Mouse (Mus musculus) spleen, adult 2 months (tissue): ENCODE measurements around the gene Cnpy4. TPM values are rescaled to one million over a fixed set of nuclear protein-coding genes. Genes with fewer than 3 reads are reported as not detected.

Experiments
- DNase-seq, 2 experiments: peaks; one replicate each; pipeline versions ENCODE4 v3.0.0 to v3.0.0-alpha.2; 2012 to 2021; ENCODE audit warnings: low spot score in 2 of 2, low read depth in 1 of 2
- H3K27ac ChIP-seq: fragments of 200-500 bp; 2 replicates; pipeline ENCODE4 v1.5.1; 2012; ENCODE audit warnings: low read length, inconsistent platforms; ENCODE audit not compliant: insufficient read depth
- H3K27me3 ChIP-seq: fragments of 200-500 bp; 2 replicates; pipeline ENCODE4 v1.6.1; 2012; ENCODE audit warnings: mild to moderate bottlenecking, moderate library complexity, low read length, inconsistent platforms; ENCODE audit not compliant: control insufficient read depth, insufficient read depth
- H3K36me3 ChIP-seq: fragments of 200-500 bp; 2 replicates; pipeline ENCODE4 v1.6.1; 2012; ENCODE audit warnings: mild to moderate bottlenecking, low read length, inconsistent platforms; ENCODE audit not compliant: control insufficient read depth, insufficient read depth
- H3K4me1 ChIP-seq: fragments of 200-500 bp; 2 replicates; pipeline ENCODE4 v1.6.1; 2011; ENCODE audit warnings: inconsistent platforms; ENCODE audit not compliant: control insufficient read depth, insufficient read depth, insufficient read length
- H3K4me3 ChIP-seq: fragments of 200-500 bp; 2 replicates; pipeline ENCODE4 v1.5.1; 2011; ENCODE audit warnings: mild to moderate bottlenecking, inconsistent platforms; ENCODE audit not compliant: insufficient read depth, insufficient read length; ENCODE audit errors: extremely low read depth
- CTCF ChIP-seq: fragments of 200-500 bp; IDR thresholded peaks from 2 replicates; pipeline ENCODE4 v1.5.1; 2011; ENCODE audit warnings: mild to moderate bottlenecking, inconsistent platforms; ENCODE audit not compliant: insufficient read depth, insufficient read length, insufficient replicate concordance; ENCODE audit errors: extremely low read depth
- POLR2A ChIP-seq: fragments of 200-500 bp; IDR thresholded peaks from 2 replicates; pipeline ENCODE4 v1.6.1; 2011; ENCODE audit warnings: low read depth, low read length, inconsistent platforms
- WGBS: fragments of 180-500 bp; shearing (Covaris S2); methylation state at CpG from one replicate; pipeline ENCODE4 v1.1.7; 2018; 5-methylcytosine and 5-hydroxymethylcytosine counted together
- polyA plus RNA-seq: library from polyadenylated mRNA; depleted of rRNA; stranded (reverse); fragments of >200 nt; gene quantifications from 2 replicates; pipeline ENCODE4 v1.2.3, GENCODE M21; 2012; rRNA removed

The Cnpy4 gene
- polyA plus RNA-seq, result 2.9 and 4.3 TPM in 2 replicates

DNA sequence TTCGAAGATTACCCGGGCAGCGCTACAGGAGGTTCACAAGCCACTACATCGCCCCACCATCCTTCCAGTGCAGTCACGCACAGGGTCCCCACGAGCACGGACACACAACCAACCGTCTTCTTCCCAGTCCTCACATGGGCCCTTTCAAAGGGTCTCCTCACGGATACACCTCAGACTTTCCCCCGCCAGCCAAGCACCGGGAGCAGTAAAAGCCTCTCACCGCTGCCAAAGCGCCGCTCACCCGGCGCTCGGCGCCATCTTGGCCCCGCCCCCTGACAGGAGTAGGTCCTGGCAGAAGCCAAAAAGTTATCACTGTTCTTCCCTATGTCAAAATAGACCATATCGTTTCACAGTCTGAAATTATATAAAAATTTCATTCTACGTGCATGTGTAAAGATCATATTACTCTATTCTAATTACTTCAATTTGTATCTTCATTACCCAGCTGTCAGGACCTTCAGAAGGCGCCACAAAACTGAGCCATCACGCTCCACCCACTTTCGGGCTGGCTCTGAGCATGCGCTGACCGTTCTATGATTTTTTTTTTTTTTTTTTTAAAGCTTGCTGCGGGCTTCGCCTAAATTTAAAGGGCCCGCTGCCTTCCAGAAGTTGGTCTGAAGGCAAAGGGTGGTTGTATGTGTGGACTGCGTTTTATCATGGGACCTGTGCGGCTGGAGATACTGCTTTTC lies at the start of gene Cnpy4, which contains the start of gene Taf6:
Gene Cnpy4 (plus strand): TSS at position 536 of the 689 bp plus-strand sequence.
Gene Taf6 (minus strand): TSS at position 502 of the 689 bp plus-strand sequence.
- Histone ChIP-seq H3K36me3 (peaks cover 11% of the 10 kb centered on the region), H3K27ac (peak within 1 kb of the TSS; percentile 79), H3K27me3 (no peaks in the 10 kb centered on the region), H3K4me1 (no peaks in the 10 kb centered on the region), H3K4me3 (peak within 1 kb of the TSS; percentile 98)
- WGBS, result under 1% methylated on average over 31 of the region's 31 CpGs
- TF ChIP-seq POLR2A (peak; percentile 90), CTCF (no peak)
- DNase-seq, result peak; percentile 77 to 88

DNA sequence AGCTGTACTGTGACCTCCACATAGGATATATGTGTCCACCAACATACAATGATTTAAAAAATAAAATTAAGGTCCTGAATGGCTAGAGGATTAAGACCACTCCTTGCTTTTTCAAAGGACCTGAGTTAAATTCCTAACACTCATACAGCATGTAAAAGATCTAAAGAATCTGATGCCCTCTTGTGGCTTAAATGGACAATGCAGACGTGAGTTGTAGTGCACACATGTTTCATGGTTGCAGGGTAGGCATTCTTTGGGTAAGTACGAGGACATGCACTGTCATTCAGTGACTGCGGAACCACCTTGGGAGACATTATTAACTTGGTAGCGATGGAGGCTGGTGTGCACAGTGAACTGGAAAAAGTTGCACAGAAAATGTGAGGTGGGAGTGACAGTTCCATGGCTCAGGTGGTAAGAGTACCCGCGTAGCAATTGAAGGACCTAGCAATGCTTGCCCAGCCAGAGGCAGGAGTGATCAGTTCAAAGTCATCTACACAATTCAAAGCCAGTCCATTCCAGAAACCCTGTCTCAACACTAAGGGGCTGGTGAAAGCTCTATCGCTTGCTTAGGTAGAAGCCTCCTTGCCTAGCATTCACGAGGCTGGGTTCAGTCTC lies 49.2 kb upstream of the Cnpy4 start:
- Histone ChIP-seq H3K4me3 (no peak overlapping the region), H3K36me3 (peaks cover 5% of the 10 kb centered on the region), H3K27ac (no peak overlapping the region), H3K4me1 (no peaks in the 10 kb centered on the region), H3K27me3 (no peaks in the 10 kb centered on the region)
- DNase-seq, result no peak
- 42% methylated on average over 8 of the region's 8 CpGs for WGBS
- no peak for TF ChIP-seq POLR2A
- peak; percentile 13; the same call in 1 of the 2 replicates for TF ChIP-seq CTCF

DNA sequence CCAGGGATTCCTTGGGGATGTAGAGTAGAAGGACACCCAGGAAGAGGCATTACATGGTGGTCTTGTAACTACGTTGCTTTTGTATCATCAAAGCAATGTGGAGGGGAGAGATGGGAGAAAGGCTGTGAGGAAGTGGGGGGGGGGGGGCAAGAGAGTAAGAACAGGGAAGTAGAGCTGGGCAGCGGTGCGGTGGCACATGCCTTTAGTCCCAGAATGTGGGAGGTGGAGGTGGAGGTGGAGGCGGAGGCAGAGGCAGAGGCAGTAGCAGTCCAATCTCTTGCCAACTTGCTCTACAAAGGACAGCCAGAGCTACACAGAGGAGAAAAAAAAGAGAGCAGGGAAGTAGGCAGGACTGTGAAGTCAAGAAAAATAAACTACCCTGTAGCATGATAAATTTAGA lies 48.7 kb upstream of the Cnpy4 start:
- Histone ChIP-seq H3K27me3 (no peaks in the 10 kb centered on the region), H3K4me1 (no peaks in the 10 kb centered on the region), H3K27ac (no peak overlapping the region), H3K4me3 (no peak overlapping the region), H3K36me3 (peaks cover 2% of the 10 kb centered on the region; the same call in 1 of the 2 replicates)
- no peak for TF ChIP-seq CTCF
- no peak for TF ChIP-seq POLR2A
- DNase-seq, result no peak
- 8% methylated on average over 4 of the region's 4 CpGs for WGBS

DNA sequence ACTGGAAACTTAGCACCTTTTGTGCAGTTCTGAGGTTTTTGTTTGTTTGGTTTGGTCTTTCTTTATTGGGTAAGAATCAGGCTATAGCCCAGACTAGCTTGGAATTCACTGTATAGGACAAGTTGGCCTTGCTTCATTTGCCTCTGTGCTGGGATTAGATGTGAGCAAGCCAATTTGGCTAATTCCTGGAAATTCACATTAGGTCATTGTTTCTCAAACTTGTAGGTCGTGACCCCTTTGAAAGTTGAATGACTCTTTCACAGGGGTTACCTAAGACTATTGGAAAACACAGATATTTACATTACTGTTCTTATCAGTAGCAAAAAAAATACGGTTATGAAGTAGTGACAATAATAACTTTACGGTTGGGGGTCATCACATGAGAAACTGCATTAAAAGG lies 32.9 kb upstream of the Cnpy4 start:
- H3K27ac ChIP-seq, result no peak overlapping the region
- no peak overlapping the region for H3K4me3 ChIP-seq
- no peak for DNase-seq
- no peaks in the 10 kb centered on the region for H3K27me3 ChIP-seq
- H3K4me1 ChIP-seq, result 0 out of 2 replicates have a peak, but pooled peaks cover 2% of the 10 kb centered on the region
- peaks cover 13% of the 10 kb centered on the region for H3K36me3 ChIP-seq
- WGBS, result 81% methylated on average over 3 of the region's 3 CpGs
- no peak for TF ChIP-seq CTCF
- TF ChIP-seq POLR2A, result no peak

DNA sequence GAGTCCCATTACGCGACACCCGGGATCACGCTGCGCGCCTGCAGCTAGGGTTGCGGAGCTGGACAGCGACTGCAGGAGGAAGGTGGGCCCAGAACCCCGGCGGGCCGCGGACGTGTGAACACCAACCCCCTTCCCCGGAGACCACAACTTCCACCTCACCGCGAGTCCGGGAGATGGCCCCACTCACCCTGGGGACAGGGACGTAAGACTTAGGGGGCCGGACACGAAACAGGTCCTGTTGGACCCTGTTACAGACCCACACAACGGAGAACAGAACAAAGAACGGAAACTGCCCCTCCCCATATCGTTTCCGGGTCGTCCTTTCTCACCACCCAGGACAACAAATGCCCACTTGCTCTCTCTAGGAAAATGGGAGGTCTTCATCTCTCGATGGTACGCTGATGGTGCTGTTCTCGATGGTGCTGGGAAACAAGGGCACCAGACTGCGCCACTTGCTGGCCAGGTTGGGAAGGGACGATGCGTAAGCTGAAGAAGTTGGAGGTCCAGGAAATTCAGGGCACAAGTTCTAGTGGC lies 31.8 kb upstream of the Cnpy4 start, which contains the start of gene Zfp113:
Gene Zfp113 (minus strand): TSS at position 302 of the 534 bp plus-strand sequence.
- TF ChIP-seq POLR2A (peak; percentile 51), CTCF (peak; percentile 79; the same call in 1 of the 2 replicates)
- 0% methylated on average over 31 of the region's 31 CpGs for WGBS
- DNase-seq, result peak; percentile 88 to 89
- Histone ChIP-seq H3K27ac (peak within 1 kb of the TSS; percentile 68), H3K4me1 (0 out of 2 replicates have a peak, but pooled peaks cover 2% of the 10 kb centered on the region), H3K4me3 (peak within 1 kb of the TSS; percentile 77), H3K27me3 (no peaks in the 10 kb centered on the region), H3K36me3 (peaks cover 10% of the 10 kb centered on the region)

DNA sequence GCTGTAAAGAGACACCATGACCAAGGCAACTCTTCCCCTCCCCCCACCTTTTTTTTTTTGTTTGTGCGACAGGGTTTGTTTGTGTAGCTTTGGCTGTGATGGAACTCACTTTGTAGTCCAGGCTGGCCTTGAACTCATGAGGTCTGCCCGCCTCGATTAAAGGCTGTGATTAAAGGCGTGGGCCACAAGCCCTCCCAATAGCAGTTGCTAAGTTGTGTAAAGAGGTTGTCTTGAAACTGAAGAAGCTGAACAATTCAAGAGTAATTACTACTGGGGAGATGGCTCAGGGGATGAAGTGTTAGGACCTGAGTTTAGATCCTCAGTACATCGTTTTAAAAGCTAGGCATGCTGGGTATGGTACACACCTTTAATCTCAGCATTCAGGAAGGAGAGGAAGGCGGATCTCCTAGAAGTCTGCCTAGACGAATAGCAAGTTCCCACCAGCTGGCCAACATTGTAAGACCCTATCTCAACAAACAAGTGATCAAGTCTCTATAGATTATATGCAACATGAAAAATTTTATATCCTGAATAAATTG lies 27.0 kb upstream of the Cnpy4 start:
- Histone ChIP-seq H3K4me3 (no peak overlapping the region), H3K4me1 (peaks cover 3% of the 10 kb centered on the region; the same call in 1 of the 2 replicates), H3K27ac (no peak overlapping the region), H3K27me3 (no peaks in the 10 kb centered on the region), H3K36me3 (peaks cover 11% of the 10 kb centered on the region)
- WGBS, result 69% methylated on average over 7 of the region's 7 CpGs
- TF ChIP-seq CTCF (no peak), POLR2A (no peak)
- DNase-seq, result no peak
